Mouse (Mus musculus) CH12F3 (cell line): ENCODE results near the gene Tpbgl.

ENCODE experiments used
- in situ Hi-C: fragments of 300-500 bp; cut with MboI; formaldehyde crosslinking; loops from 2 replicates; pipeline ENCODE4 v1.14.3; 2020; ENCODE audit warnings: low sequenced_read_pairs

Gene Tpbgl

DNA sequence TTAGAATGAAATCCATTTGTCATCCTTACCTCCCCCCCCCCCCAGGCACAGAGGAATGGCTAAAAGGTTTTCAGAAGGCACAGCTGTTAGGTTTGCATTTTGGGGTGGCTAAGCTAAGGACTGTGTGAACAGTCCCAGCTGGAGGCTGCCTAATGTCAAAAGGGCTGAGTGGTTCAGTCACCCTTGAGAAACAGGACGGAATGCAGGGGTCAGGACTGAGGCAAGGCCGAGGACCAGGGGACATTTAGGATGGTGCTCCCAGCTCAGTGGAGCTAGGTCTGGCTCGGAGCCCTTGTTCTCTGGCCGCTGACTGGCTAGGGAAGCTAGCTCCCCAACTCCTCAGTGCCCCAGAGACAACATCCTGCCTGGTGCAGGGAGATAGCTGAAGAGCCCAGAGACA is 44.0 kb downstream of the Tpbgl start:
- in situ Hi-C loops: no loop called here

- in situ Hi-C loops: no loop called here
Observed at GRCm38 (mm10) chr7:99582306-99582705, 44.6 kb downstream of the Tpbgl start.

GRCm38 (mm10) chr7:99580247-99580646 is 46.7 kb downstream of the Tpbgl start:
- in situ Hi-C loops: no loop called here

DNA sequence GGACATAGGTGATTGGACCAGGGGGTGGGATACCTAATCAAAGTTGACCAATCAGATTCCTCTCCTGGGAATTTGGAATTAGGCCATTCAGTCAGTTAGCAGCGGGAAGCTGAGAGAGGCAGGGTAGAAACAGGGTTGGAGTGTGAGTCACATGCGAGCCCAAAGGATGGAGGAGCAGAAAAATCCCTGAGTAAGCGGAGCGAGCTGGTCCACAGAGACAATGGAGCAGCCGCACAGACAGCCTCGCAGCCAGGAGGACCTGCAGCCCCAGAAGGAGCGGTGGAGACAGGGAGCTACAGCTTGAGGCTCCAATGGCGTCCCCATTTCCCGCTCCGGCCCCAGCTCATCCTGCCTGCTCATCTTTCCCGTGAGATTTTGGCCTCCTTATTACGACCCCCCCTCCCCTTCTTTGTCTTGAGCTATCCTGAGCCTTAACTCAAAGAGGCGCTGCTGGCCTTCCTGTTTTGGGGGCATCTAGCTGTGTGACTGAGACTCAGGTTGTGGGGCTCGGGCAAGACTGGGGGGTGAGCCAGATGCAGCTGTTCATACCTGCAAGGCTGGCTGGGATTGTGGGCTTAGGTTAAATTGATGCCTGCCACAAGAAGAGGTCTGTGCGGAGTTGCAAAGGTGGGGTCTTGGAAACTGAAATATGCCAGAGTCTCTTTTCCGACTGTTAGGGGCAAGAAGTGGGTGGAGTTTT is 47.3 kb downstream of the Tpbgl start:
- in situ Hi-C loops: no loop called here

DNA sequence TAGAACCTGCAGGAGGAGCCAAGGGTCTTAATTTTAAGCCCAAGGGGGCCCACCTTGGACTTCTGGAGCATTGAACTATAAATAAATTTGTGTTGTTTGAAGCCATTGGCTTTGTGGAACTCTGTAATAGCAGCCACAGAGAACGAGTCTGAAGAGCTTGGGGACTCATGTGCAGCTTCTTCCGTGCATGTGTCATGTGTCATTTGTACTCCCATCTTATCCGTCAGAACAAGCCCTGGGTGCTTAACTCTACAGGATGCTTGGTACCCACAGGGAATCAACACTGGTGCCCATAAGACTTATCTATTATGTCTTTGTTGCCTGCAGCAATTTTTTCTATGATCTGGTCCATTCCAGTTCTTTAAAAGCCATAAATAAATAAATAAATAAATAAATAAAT is 48.7 kb downstream of the Tpbgl start:
- in situ Hi-C loops: no loop called here
